Mouse (Mus musculus) limb, embryonic 11.5 days (tissue): Measurements from ENCODE around the gene Psmb11. TPM values are rescaled to one million over a fixed set of nuclear protein-coding genes. Genes with fewer than 3 reads are reported as not detected.
A peak's percentile ranks its signal among the peaks of the same experiment; 100 is the strongest.

Experiments used
- ATAC-seq: fragments of 200-750 bp; cut with Nextera tagmentation; 2 replicates; pipeline ENCODE4 v1.8.0; 2017; ENCODE audit warnings: low read depth; ENCODE audit not compliant: insufficient number of reproducible peaks, low FRiP score, low TSS enrichment
- DNase-seq: peaks from one replicate; pipeline ENCODE4 v3.0.0-alpha.2; 2015; ENCODE audit warnings: low spot score
- H3K27ac ChIP-seq: fragments of 300-500 bp; sonication (generic); replicated peaks from 2 replicates; pipeline ENCODE4 v1.5.1; 2014; ENCODE audit warnings: low read depth, mild to moderate bottlenecking, low read length
- H3K27me3 ChIP-seq: fragments of 300-500 bp; sonication (generic); 2 replicates; pipeline ENCODE4 v1.6.1; 2014; ENCODE audit warnings: mild to moderate bottlenecking, low read length, mixed read lengths; ENCODE audit not compliant: control insufficient read depth, insufficient read depth
- H3K36me3 ChIP-seq: fragments of 300-500 bp; sonication (generic); 2 replicates; pipeline ENCODE4 v1.6.1; 2014; ENCODE audit warnings: mild to moderate bottlenecking, low read length, moderate library complexity, mixed read lengths; ENCODE audit not compliant: control insufficient read depth, insufficient read depth
- H3K4me1 ChIP-seq: fragments of 300-500 bp; sonication (generic); 2 replicates; pipeline ENCODE4 v1.6.1; 2014; ENCODE audit warnings: low read length, mixed read lengths; ENCODE audit not compliant: control insufficient read depth, insufficient read depth
- H3K4me2 ChIP-seq: fragments of 300-500 bp; sonication (generic); 2 replicates; pipeline ENCODE4 v1.6.1; 2014; ENCODE audit warnings: low read depth, mild to moderate bottlenecking, moderate library complexity; ENCODE audit not compliant: severe bottlenecking
- H3K4me3 ChIP-seq: fragments of 300-500 bp; sonication (generic); 2 replicates; pipeline ENCODE4 v1.5.1; 2014; ENCODE audit warnings: low read depth, low read length
- H3K9ac ChIP-seq: fragments of 300-500 bp; sonication (generic); 2 replicates; pipeline ENCODE4 v1.6.1; 2014; ENCODE audit warnings: mild to moderate bottlenecking, low read length
- H3K9me3 ChIP-seq: fragments of 300-500 bp; sonication (generic); 2 replicates; pipeline ENCODE4 v1.6.1; 2016; ENCODE audit warnings: low read length; ENCODE audit not compliant: control insufficient read depth
- whole genome bisulfite sequencing: fragments of 180-500 bp; shearing (Covaris S2); extraction: QIAGEN DNeasy Blood & Tissue Kit; methylation state at CpG from one replicate; pipeline ENCODE4 v1.1.7; 2014; 5-methylcytosine and 5-hydroxymethylcytosine counted together
- polyA plus RNA-seq: library from polyadenylated mRNA; unstranded; fragments of >200 nt; fragmentation: Nextera tagmentation; extraction: Ambion mirVana; gene quantifications from 2 replicates; pipeline ENCODE4 v1.2.1, GENCODE M21; 2014

The Psmb11 gene
- polyA plus RNA-seq, 1 experiment from 2014 or later = 0.20 TPM

DNA sequence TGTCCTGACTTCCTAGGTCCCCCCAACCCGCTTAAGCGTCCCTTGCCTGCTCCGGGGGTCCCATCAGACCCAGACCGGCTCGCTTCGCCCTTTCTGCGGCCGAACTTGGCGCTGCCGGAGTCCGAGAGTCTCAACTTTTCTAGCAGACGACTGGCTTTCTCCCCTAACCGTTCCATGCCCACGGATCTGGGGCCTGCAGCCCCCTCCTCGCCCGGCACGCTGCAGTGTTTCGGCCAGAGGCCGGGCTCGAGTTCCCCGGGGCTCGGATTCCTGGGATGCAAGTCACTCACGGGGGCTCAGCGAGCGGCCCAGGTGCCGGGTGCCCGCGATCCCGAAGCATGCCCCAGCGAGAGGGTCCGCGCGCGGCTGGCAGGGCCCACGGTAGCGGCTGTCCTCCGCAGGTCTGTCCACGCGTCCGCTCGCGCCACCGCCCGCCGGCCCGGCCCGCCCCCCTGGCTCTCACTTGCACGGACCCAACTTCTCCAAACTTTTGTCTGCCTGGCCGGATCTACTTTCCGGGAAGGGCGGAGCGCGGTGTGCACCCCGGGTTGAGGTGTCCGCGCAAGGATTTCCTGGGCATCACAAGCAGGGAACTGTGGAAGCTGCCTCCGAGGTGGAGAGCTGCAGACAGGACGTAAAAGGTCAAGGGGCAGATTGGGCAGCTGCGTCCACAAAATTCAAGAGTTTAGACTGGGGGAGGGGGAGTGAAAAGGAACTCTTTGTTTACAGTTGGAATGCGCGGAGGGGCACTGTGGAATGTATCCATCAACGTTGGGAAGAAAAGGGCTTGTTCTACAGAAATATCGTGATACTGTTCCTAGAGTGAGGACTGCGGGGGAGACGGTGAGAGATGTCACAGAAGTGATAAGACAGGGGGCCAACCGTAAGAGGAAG is 43.9 kb upstream of the Psmb11 start, which contains the start of gene Ajuba:
Ajuba (minus strand) TSS at position 470 of the 894 bp plus-strand sequence.
- WGBS = under 1% methylated on average over 66 of the region's 66 CpGs
- H3K9me3 ChIP-seq = no peaks in the 10 kb centered on the region
- peak; percentile 96 for DNase-seq

DNA sequence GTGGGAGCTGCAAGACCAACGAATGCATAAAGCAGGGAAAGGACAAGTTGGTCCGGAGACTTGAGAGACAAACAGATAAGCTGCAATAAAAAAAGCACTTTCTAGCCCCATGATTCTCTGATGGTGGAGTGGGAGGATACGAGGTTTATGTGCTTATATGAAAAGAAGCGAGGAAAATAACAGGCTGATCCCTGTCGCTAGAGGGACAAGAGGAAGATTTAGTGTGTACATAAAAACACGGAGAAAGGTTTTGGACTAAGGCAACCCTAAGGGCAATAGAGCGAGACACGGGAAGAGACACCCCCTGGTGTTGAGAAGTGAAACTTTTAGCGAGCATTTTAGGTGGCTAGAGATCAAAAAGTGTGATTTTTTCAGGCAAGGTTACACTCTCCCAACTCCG is 43.2 kb upstream of the Psmb11 start:
- H3K36me3 ChIP-seq = no peaks in the 10 kb centered on the region
- H3K27ac ChIP-seq = peak overlapping the region; percentile 88; the same call in 1 of the 2 replicates
- H3K9ac ChIP-seq = peak overlapping the region; percentile 94
- ATAC-seq (no peak), DNase-seq (no peak)
- no peaks in the 10 kb centered on the region for H3K27me3 ChIP-seq
- under 1% methylated on average over 10 of the region's 10 CpGs for WGBS
- H3K4me2 ChIP-seq = peak overlapping the region; percentile 90
- no peaks in the 10 kb centered on the region for H3K9me3 ChIP-seq
- H3K4me1 ChIP-seq = peaks cover 19% of the 10 kb centered on the region
- H3K4me3 ChIP-seq = peak overlapping the region; percentile 81

More for the DNA sequence above, 43.9 kb upstream of the Psmb11 start, which contains the start of gene Ajuba:
- Histone ChIP-seq H3K27me3 (no peaks in the 10 kb centered on the region), H3K4me3 (peak within 1 kb of the TSS; percentile 81), H3K4me2 (peak within 1 kb of the TSS; percentile 90), H3K9ac (peak within 1 kb of the TSS; percentile 94), H3K4me1 (peaks cover 27% of the 10 kb centered on the region), H3K27ac (peak within 1 kb of the TSS; percentile 88), H3K36me3 (peaks cover 1% of the 10 kb centered on the region; the same call in 1 of the 2 replicates)
- peak; percentile 78 for ATAC-seq

DNA sequence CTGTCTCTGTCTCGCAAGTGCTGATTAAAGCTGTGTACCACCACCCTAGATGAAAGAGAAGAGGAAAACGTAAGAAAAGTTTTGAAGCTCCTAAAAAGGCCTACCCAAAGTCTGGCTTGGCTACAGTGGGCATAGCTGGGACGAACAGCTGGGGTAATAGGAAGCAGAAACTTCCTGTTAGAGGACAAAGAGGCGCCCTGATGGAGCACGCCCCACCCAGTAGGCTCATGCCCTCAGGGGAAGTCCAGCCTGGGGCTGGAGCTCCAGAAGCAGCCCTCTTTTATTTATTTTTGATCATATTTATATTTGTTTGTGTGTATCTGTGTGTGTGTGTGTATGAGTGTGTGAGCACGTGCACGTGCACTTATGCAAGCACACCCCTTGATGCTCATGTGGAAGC is 41.6 kb upstream of the Psmb11 start:
- WGBS = 77% methylated on average over 7 of the region's 7 CpGs
- no peaks in the 10 kb centered on the region for H3K9me3 ChIP-seq
- H3K4me3 ChIP-seq = no peak overlapping the region
- no peaks in the 10 kb centered on the region for H3K27me3 ChIP-seq
- no peak overlapping the region for H3K27ac ChIP-seq
- peaks cover 4% of the 10 kb centered on the region for H3K4me1 ChIP-seq
- no peak for DNase-seq
- no peak overlapping the region for H3K9ac ChIP-seq
- H3K36me3 ChIP-seq = no peaks in the 10 kb centered on the region
- ATAC-seq = no peak
- H3K4me2 ChIP-seq = no peak overlapping the region

DNA sequence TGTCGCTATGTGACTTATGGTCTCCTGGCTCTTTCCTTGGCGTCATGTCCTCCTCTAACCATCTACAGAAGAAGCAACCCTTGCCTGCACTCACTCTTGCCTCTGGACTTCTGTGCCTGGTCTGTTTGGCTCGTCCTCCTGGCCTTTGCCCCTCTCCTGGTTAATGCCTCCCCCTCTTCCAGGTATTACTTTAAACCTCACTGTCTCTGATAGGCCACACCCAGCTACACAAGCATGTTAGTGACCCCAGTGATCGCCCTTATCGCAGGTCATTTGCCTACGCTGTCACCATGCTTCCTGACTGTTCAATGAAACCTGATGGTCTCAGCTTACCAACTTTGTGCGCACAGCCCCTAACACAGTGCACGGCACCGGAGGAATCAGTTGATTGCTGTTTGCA is 38.7 kb upstream of the Psmb11 start:
- Histone ChIP-seq H3K9me3 (no peaks in the 10 kb centered on the region), H3K4me1 (no peaks in the 10 kb centered on the region), H3K4me3 (no peak overlapping the region), H3K4me2 (no peak overlapping the region), H3K36me3 (no peaks in the 10 kb centered on the region), H3K27me3 (no peaks in the 10 kb centered on the region), H3K9ac (no peak overlapping the region), H3K27ac (no peak overlapping the region)
- ATAC-seq (no peak), DNase-seq (no peak)
- WGBS = 89% methylated on average over 9 of the region's 9 CpGs

DNA sequence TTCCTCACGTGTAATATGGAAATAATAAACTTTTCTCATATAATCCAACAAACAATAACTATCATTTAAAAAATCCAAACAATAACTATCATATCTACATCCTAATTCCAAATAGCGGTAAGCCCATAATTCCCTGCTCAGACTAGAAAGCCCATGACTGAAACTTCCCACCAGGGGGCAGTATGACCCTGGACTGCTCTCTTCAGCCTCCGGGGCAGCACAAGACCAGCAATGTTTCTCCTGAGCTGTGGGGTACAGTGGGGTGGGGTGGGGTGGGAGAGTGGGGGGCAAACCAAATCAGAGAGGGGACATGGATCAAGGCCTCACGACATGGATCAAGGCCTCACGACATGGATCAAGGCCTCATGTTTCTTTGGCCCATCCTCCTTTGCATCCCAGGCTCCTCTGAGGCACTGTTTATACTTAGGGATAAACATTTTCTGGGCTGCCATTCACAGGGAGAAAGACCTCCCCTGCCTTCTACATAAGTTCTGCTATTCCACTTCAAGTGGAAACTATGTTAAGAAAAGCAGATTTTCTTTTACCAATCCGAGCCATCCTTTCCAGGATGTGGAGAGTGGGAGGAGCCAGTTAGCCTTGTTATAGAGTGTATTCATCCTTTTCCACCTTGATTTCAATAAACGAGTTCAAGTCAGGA is 37.4 kb upstream of the Psmb11 start:
- no peak for ATAC-seq
- H3K4me1 ChIP-seq = no peaks in the 10 kb centered on the region
- no peaks in the 10 kb centered on the region for H3K27me3 ChIP-seq
- H3K9ac ChIP-seq = no peak overlapping the region
- H3K9me3 ChIP-seq = no peaks in the 10 kb centered on the region
- no peak overlapping the region for H3K4me2 ChIP-seq
- no peaks in the 10 kb centered on the region for H3K36me3 ChIP-seq
- H3K4me3 ChIP-seq = no peak overlapping the region
- no peak overlapping the region for H3K27ac ChIP-seq
- peak; percentile 70 for DNase-seq
- WGBS = 47% methylated on average over 7 of the region's 7 CpGs

DNA sequence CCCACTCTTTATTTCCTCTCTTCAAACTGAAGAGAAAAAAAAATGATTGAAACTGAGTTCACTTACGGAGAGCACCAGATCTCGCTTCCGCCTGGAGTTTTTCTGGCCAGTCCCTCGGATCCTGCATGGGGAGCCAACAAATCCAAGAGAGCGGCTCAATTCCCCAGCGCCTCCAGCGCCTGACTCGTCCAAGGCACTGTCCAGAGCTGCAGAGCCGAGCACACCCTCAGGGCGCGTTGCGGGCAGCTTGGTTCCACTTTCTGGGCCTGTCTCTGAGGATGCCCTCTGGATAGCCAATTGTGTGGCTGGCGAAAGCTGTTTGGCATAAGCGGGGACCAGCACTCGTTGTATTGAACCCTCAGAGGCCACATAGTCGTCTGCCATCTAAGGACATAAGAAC is 30.2 kb upstream of the Psmb11 start:
- H3K4me2 ChIP-seq = no peak overlapping the region
- ATAC-seq = no peak
- WGBS = 89% methylated on average over 16 of the region's 16 CpGs
- no peak overlapping the region for H3K9ac ChIP-seq
- peaks cover 2% of the 10 kb centered on the region; the same call in 1 of the 2 replicates for H3K36me3 ChIP-seq
- no peaks in the 10 kb centered on the region for H3K27me3 ChIP-seq
- no peak overlapping the region for H3K27ac ChIP-seq
- no peaks in the 10 kb centered on the region for H3K9me3 ChIP-seq
- no peaks in the 10 kb centered on the region for H3K4me1 ChIP-seq
- no peak for DNase-seq
- H3K4me3 ChIP-seq = no peak overlapping the region

DNA sequence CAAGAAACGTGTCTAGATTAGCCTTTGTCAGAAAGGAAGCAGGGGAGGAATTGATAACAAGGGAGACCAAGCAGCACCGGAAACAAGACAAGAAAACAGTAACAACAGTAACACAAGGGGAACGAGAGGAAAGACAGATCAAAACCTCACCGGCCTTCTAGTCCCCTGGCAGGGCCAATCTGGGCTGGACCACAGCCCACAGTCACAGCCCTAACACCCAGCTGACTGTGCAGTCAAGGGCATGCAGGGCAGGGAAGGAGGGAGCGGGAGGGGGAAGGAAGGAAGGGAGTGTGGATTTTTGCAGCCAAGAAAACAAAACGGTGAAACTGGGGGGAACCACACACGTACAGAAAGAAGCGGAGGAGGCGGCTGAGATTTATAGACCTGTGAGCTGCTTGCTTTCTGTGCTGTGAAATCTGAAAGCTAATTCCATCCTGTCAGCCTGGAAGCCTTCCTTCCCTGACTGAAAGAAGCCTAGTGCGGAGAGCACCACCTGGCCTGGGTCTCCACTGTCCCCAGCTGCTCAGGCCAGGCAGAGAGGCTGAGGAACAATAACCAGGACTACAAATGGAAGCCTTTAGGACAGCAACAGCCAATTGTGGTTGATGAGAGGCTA is 28.8 kb upstream of the Psmb11 start:
- Histone ChIP-seq H3K4me1 (no peaks in the 10 kb centered on the region), H3K9ac (0 out of 2 replicates have a peak overlapping the region, but pooled peaks have one; percentile 14), H3K27ac (0 out of 2 replicates have a peak overlapping the region, but pooled peaks have one; percentile 15), H3K9me3 (no peaks in the 10 kb centered on the region), H3K4me3 (no peak overlapping the region), H3K36me3 (peaks cover 2% of the 10 kb centered on the region; the same call in 1 of the 2 replicates), H3K27me3 (no peaks in the 10 kb centered on the region), H3K4me2 (no peak overlapping the region)
- ATAC-seq (no peak), DNase-seq (no peak)
- 67% methylated on average over 10 of the region's 10 CpGs for WGBS

DNA sequence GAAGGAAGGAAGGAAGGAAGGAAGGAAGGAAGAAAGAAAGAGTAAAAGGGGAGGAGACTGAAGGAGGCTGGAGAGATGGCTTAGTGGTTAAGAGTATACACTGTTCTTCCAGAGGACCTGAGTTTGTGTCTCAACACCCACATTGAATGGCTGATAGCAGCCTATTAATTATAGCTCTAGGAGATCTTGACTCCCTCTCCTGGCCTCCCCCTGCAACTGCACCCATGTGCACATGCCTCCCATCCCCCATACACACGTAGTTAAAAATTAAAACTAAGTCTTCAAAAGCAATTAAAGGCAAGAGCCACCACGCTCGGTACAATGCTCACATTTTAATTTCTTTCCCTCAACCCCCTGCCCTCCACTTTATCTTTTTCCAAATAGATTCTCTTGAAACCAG is 27.2 kb upstream of the Psmb11 start:
- Histone ChIP-seq H3K9ac (no peak overlapping the region), H3K4me2 (no peak overlapping the region), H3K4me3 (no peak overlapping the region), H3K27ac (no peak overlapping the region), H3K4me1 (no peaks in the 10 kb centered on the region), H3K27me3 (no peaks in the 10 kb centered on the region), H3K9me3 (no peaks in the 10 kb centered on the region; the same call in 1 of the 2 replicates), H3K36me3 (peaks cover 2% of the 10 kb centered on the region; the same call in 1 of the 2 replicates)
- WGBS = 89% methylated on average over 3 of the region's 3 CpGs
- ATAC-seq (no peak), DNase-seq (no peak)
